Mouse (Mus musculus) kidney, adult 18-20 months (tissue): ENCODE data around the gene Dbx2.

ENCODE experiments used
- DNase-seq: peaks from one replicate; pipeline ENCODE4 v3.0.0; 2021

The Dbx2 gene

GRCm38 (mm10) chr15:95655860-95656259, at the start of gene Dbx2:
Gene Dbx2 (minus strand): TSS chr15:95655960.
- no peak for DNase-seq

GRCm38 (mm10) chr15:95702206-95702605, 46.4 kb upstream of the Dbx2 start:
- DNase-seq, result no peak

GRCm38 (mm10) chr15:95701573-95701972, 45.8 kb upstream of the Dbx2 start:
- DNase-seq, result no peak

- no peak for DNase-seq
These were observed 43.6 kb upstream of the Dbx2 start for GRCm38 (mm10) chr15:95699371-95699770.

GRCm38 (mm10) chr15:95693759-95694158, 38.0 kb upstream of the Dbx2 start:
- DNase-seq, result no peak

DNA sequence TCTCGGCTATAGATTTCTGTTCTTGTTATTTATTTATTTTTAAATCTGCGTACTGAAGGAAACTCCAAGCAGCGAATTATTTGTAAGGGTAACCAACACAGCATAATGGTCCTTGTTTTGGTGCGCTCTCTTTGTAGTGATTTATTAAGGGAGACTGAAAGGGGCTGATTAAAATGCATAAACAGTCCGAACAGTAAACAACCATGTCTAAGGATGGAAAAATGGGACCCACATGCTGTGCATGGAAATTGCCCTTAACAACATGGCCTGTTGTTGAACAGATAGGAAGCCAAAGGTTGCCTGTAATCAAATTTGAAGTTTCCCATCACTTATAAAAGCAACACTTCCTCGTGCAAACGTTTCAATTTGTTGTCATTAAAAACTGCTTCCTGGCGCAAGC, 35.8 kb upstream of the Dbx2 start:
- DNase-seq, result no peak

DNA sequence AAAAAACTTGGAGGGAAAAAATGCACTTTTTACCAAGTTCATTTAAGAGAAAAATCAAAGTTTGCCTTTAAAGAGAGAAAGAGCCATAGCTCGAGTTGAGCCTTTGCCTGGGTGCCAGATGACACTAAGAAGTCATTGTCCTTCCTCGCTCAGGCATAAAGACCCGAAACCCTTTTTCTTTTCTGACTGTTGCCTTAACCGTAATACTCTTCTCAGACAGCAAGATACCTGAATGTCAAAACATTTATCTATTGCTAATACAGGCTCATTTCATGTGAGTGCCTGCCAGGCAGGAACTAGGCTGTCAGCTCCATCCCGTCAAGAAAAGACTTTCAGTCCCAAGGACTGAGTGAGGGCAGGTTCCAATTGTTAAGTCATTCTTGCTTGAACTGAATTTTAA, 35.4 kb upstream of the Dbx2 start:
- no peak for DNase-seq

GRCm38 (mm10) chr15:95682620-95683019, 26.9 kb upstream of the Dbx2 start:
- DNase-seq, result no peak

DNA sequence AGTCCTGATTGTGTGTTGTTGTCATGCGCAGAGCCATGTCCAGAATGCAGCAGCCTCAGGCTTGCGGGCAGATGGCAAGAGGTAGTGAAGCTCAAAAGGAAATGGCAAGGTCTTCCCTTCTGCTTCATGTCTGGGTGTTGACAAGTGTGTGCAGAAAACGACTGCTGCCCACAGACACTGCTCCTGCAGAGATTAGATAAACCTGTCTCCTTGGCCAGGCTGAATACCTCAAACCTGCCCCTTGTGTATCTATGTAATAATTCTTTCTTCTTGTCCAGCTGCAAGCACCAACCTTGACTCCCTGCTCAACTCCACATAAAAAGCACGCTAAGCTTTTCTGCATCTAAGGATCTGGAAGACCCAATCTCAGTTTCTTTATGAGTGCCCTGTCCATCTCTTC, 19.9 kb upstream of the Dbx2 start:
- DNase-seq, result no peak

DNA sequence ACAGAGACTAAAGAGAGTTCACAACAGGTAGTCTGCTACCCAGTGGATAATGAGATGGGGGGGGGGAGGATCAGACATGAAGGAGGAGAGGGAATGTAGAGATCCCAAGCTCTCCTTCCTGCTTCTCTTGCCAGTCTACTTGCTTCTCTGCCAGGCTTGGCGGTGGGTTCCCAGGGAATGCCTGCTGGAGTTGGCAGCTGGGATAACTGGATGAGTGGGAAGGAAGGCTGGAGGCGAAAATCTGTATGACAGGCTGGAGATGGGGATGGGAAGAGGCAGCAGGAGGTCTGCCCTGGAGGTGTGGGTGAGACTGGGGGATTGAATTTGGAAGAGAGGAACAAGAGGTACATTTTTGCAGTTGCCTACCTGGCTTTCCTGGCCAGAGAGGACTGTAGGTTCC, 19.4 kb upstream of the Dbx2 start:
- DNase-seq, result no peak

- DNase-seq, result no peak
These were observed 11.4 kb upstream of the Dbx2 start for GRCm38 (mm10) chr15:95667209-95667608.

DNA sequence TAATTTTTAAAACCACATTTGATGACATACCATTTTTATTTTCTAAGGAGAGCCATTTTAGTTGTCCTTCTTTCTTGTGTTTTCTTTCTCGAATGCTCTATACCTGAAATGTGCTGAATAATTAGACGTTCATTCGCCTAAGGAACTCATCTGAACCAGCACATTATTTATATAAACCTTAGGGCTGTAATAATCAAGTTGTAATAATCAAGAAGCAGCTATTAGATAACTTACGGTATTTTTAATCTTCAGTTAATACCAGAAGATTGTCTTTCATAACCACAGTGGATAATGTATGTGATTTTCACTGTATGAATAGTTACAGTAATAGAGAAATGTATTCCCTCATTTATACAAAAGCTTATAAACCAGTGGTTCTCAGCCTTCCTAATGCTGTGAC, 9.2 kb upstream of the Dbx2 start:
- no peak for DNase-seq

- DNase-seq, result no peak
These were observed 6.0 kb upstream of the Dbx2 start for GRCm38 (mm10) chr15:95661718-95662117.

DNA sequence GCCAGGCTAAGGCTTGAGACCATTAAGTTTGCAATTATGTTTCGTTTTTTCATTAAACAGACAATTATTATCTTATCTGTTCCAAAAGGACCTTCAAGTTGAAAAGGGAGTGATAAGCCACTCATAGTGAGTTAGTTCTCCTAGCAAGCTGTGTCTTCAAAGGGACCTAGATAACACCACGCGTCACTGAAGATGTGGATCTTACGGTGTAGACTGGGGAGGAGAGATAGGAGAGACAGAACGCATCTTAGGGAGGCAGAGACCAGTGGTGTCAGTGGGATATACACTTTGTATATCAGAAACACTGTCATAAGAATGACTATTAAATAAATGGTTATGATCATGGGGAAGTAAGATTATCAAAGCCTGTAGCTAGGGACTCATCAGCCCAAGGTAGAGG, 4.6 kb upstream of the Dbx2 start:
- no peak for DNase-seq

GRCm38 (mm10) chr15:95654211-95654897, 1.4 kb downstream of the Dbx2 start:
- DNase-seq, result no peak

GRCm38 (mm10) chr15:95653812-95654210, 1.9 kb downstream of the Dbx2 start:
- DNase-seq, result no peak

DNA sequence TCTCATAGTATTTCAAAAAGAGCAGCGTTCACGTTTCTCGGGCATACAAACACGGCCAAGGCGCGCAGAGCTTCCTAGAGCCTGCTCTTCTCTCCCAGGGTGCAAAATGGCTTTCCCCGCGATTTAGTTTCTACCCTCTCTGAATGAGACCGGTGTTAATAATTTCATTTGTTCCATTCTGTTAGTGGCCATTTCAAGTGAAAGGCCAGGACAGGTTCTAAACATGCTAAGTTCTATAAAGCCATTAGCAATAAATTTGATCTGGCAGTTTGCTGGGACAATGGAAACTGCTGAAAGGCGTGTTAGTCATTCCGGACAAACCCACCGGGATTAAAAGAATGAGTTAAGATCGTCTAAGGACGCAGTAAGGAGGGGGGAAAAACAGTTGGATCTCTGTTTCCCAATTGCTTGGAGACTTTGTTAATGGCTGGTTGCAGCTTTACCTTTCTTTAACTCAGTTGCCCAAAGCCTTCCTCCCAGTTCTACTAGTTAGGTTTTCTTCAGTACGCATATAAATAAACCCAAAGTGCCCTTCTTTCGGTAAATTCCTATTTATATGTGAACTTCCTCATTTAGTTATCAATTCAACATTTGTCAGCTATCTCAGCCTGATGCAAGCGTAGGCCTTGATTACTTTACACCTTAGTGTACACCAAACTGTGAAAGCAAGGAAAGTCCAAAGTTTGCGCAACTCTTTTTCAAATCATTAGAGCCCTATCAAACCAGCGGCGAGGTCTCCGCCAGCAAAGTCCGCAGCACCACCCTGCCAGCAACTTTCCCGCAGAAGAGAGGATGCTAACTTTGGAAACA, 2.7 kb downstream of the Dbx2 start:
- DNase-seq, result no peak

- DNase-seq, result no peak
These were observed 3.9 kb downstream of the Dbx2 start for GRCm38 (mm10) chr15:95651824-95652223.

- no peak for DNase-seq
These were observed 12.2 kb downstream of the Dbx2 start for GRCm38 (mm10) chr15:95643505-95644029.

GRCm38 (mm10) chr15:95640347-95640746, 15.4 kb downstream of the Dbx2 start:
- DNase-seq, result no peak

DNA sequence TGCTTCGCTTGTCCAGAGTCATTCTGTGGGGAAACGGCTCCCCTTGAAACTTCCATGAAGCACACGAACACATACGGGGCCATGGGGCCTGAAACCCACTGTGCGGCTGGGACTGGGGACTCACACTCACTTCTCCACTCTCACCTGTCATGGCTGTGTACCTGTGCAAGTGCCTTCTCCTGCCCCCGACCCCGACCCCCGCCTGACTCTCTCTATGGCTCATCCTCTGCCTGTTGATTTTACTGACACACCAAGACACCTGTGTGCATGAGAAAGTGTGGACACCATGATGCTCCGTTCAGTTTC, 16.0 kb downstream of the Dbx2 start:
- DNase-seq, result no peak

GRCm38 (mm10) chr15:95639115-95639828, 16.5 kb downstream of the Dbx2 start:
- no peak for DNase-seq

GRCm38 (mm10) chr15:95624396-95624795, 31.4 kb downstream of the Dbx2 start:
- no peak for DNase-seq

- no peak for DNase-seq
These were observed 33.0 kb downstream of the Dbx2 start for GRCm38 (mm10) chr15:95622797-95623196.
